Mouse (Mus musculus) CH12.LX (cell line): Measurements from ENCODE around the gene Pkmyt1. TPM values are rescaled to one million over a fixed set of nuclear protein-coding genes. Genes with fewer than 3 reads are reported as not detected.
A peak's percentile ranks its signal among the peaks of the same experiment; 100 is the strongest.

Source experiments
- DNase-seq: peaks from one replicate; pipeline ENCODE4 v3.0.0-alpha.2; 2013; ENCODE audit errors: extremely low read depth
- H3K27ac ChIP-seq: 2 replicates; pipeline ENCODE4 v1.5.1; 2012; ENCODE audit warnings: low read depth, mild to moderate bottlenecking, control low read depth, moderate library complexity; ENCODE audit not compliant: insufficient read depth
- H3K27me3 ChIP-seq: replicated peaks from 2 replicates; pipeline ENCODE3; 2012; ENCODE audit warnings: inconsistent platforms
- H3K36me3 ChIP-seq, 2 experiments: replicated peaks in 1 of 2; 2 replicates each; pipeline versions ENCODE3 to v1.6.1; 2012; ENCODE audit warnings: inconsistent platforms in 1 of 2, low read length in 1 of 2, mild to moderate bottlenecking in 1 of 2, mixed read lengths in 1 of 2, moderate library complexity in 1 of 2; ENCODE audit not compliant: control insufficient read depth in 1 of 2, insufficient read depth in 1 of 2
- H3K4me1 ChIP-seq, 2 experiments: 2 replicates each; pipeline ENCODE4 v1.6.1; 2012; ENCODE audit warnings: inconsistent platforms in 1 of 2, moderate library complexity in 1 of 2; ENCODE audit not compliant: insufficient read depth in 2 of 2, control insufficient read depth in 1 of 2
- H3K4me2 ChIP-seq: 2 replicates; pipeline ENCODE4 v1.6.1; 2012; ENCODE audit warnings: low read depth, mild to moderate bottlenecking, control low read depth; ENCODE audit not compliant: poor library complexity, insufficient read depth, severe bottlenecking
- H3K4me3 ChIP-seq, 3 experiments: fragments of 150-350 bp in 1 of 3; sonication (generic) in 1 of 3; replicated peaks in 1 of 3; 2 replicates each; pipeline versions ENCODE3 to v1.5.1; 2011 to 2012; ENCODE audit warnings: low read depth in 2 of 3, low read length in 2 of 3, mild to moderate bottlenecking in 2 of 3, moderate library complexity in 2 of 3, control low read depth in 1 of 3, improper control_type of control experiment in 1 of 3, inconsistent platforms in 1 of 3, mixed read lengths in 1 of 3; ENCODE audit not compliant: poor library complexity in 1 of 3
- H3K79me2 ChIP-seq: replicated peaks from 2 replicates; pipeline ENCODE4 v1.6.1; 2012; ENCODE audit warnings: mild to moderate bottlenecking, moderate library complexity; ENCODE audit not compliant: control insufficient read depth, poor library complexity, insufficient read depth, severe bottlenecking; ENCODE audit errors: extremely low read depth
- H3K9ac ChIP-seq: 2 replicates; pipeline ENCODE4 v1.6.1; 2012; ENCODE audit warnings: low read depth, mild to moderate bottlenecking, control low read depth, moderate library complexity; ENCODE audit not compliant: insufficient read depth
- H3K9me3 ChIP-seq: replicated peaks from 2 replicates; pipeline ENCODE3; 2012; ENCODE audit warnings: low read length, inconsistent platforms, mixed read lengths
- CTCF ChIP-seq, 2 experiments: IDR thresholded peaks in 1 of 2; conservative IDR thresholded peaks in 1 of 2; 2 replicates each; pipeline ENCODE4 v1.5.1; 2011 to 2012; ENCODE audit warnings: low read depth in 2 of 2, low read length in 2 of 2, improper control_type of control experiment in 1 of 2, inconsistent platforms in 1 of 2, mild to moderate bottlenecking in 1 of 2, moderate library complexity in 1 of 2
- EP300 ChIP-seq: IDR thresholded peaks from 2 replicates; pipeline ENCODE4 v1.6.1; 2011; ENCODE audit warnings: low read length, improper control_type of control experiment
- GABPA ChIP-seq: IDR thresholded peaks from 2 replicates; pipeline ENCODE4 v1.6.1; 2012; ENCODE audit warnings: low read depth, low read length, improper control_type of control experiment, inconsistent platforms; ENCODE audit not compliant: insufficient replicate concordance
- HCFC1 ChIP-seq: IDR thresholded peaks from 2 replicates; pipeline ENCODE4 v1.6.1; 2012; ENCODE audit warnings: low read depth, mild to moderate bottlenecking, inconsistent platforms, low read length, improper control_type of control experiment
- IRF4 ChIP-seq: IDR thresholded peaks from 2 replicates; pipeline ENCODE4 v1.6.1; 2014; ENCODE audit warnings: low read depth, mild to moderate bottlenecking, inconsistent platforms, low read length, improper control_type of control experiment
- JUN ChIP-seq: IDR thresholded peaks from 2 replicates; pipeline ENCODE4 v1.6.1; 2011; ENCODE audit warnings: low read depth, mild to moderate bottlenecking, low read length, improper control_type of control experiment, moderate library complexity; ENCODE audit not compliant: insufficient read depth
- JUND ChIP-seq: conservative IDR thresholded peaks from 2 replicates; pipeline ENCODE4 v1.6.1; 2011; ENCODE audit warnings: low read depth, low read length, improper control_type of control experiment
- MAFK ChIP-seq: IDR thresholded peaks from 2 replicates; pipeline ENCODE4 v1.6.1; 2011; ENCODE audit warnings: low read length, improper control_type of control experiment; ENCODE audit not compliant: insufficient replicate concordance
- MAX ChIP-seq: IDR thresholded peaks from 2 replicates; pipeline ENCODE4 v1.6.1; 2011; ENCODE audit warnings: low read length, improper control_type of control experiment
- MAZ ChIP-seq: IDR thresholded peaks from 2 replicates; pipeline ENCODE4 v1.6.1; 2012; ENCODE audit warnings: low read depth, mild to moderate bottlenecking, inconsistent platforms, low read length, improper control_type of control experiment, moderate library complexity
- MEF2A ChIP-seq: IDR thresholded peaks from 2 replicates; pipeline ENCODE4 v1.6.1; 2014; ENCODE audit warnings: low read depth, mild to moderate bottlenecking, inconsistent platforms, low read length, improper control_type of control experiment, borderline replicate concordance
- MXI1 ChIP-seq: IDR thresholded peaks from 2 replicates; pipeline ENCODE4 v1.6.1; 2011; ENCODE audit warnings: mild to moderate bottlenecking, low read depth, low read length, improper control_type of control experiment
- MYC ChIP-seq: IDR thresholded peaks from 2 replicates; pipeline ENCODE4 v1.6.1; 2011; ENCODE audit warnings: low read depth, mild to moderate bottlenecking, improper control_type of control experiment, low read length
- NELFE ChIP-seq: IDR thresholded peaks from 2 replicates; pipeline ENCODE4 v1.6.1; 2011; ENCODE audit warnings: low read depth, low read length, improper control_type of control experiment
- NRF1 ChIP-seq: IDR thresholded peaks from 2 replicates; pipeline ENCODE4 v1.6.1; 2014; ENCODE audit warnings: low read depth, mild to moderate bottlenecking, inconsistent platforms, low read length, improper control_type of control experiment, moderate library complexity
- PAX5 ChIP-seq: IDR thresholded peaks from 2 replicates; pipeline ENCODE4 v1.6.1; 2012; ENCODE audit warnings: low read length, inconsistent platforms, mixed read lengths
- POLR2A ChIP-seq: IDR thresholded peaks from 2 replicates; pipeline ENCODE4 v1.6.1; 2011; ENCODE audit warnings: low read depth, mild to moderate bottlenecking, improper control_type of control experiment, low read length
- RAD21 ChIP-seq: IDR thresholded peaks from 2 replicates; pipeline ENCODE4 v1.6.1; 2011; ENCODE audit warnings: low read depth, mild to moderate bottlenecking, low read length, improper control_type of control experiment, moderate library complexity
- SIN3A ChIP-seq: IDR thresholded peaks from 2 replicates; pipeline ENCODE4 v1.6.1; 2012; ENCODE audit warnings: low read length, improper control_type of control experiment, inconsistent platforms
- SMC3 ChIP-seq: IDR thresholded peaks from 2 replicates; pipeline ENCODE4 v1.6.1; 2011; ENCODE audit warnings: low read depth, low read length, improper control_type of control experiment
- TBP ChIP-seq: conservative IDR thresholded peaks from 2 replicates; pipeline ENCODE4 v1.6.1; 2011; ENCODE audit warnings: low read depth, low read length, improper control_type of control experiment
- UBTF ChIP-seq: IDR thresholded peaks from 2 replicates; pipeline ENCODE4 v1.6.1; 2012; ENCODE audit warnings: low read depth, mild to moderate bottlenecking, inconsistent platforms, low read length, improper control_type of control experiment, moderate library complexity
- USF1 ChIP-seq: IDR thresholded peaks from 2 replicates; pipeline ENCODE4 v1.6.1; 2014; ENCODE audit warnings: low read depth, mild to moderate bottlenecking, inconsistent platforms, low read length, improper control_type of control experiment
- ZC3H11A ChIP-seq: IDR thresholded peaks from 2 replicates; pipeline ENCODE4 v1.6.1; 2012; ENCODE audit warnings: low read depth, mild to moderate bottlenecking, inconsistent platforms, low read length, improper control_type of control experiment
- ZMIZ1 ChIP-seq: IDR thresholded peaks from 2 replicates; pipeline ENCODE4 v1.6.1; 2012; ENCODE audit warnings: low read depth, mild to moderate bottlenecking, inconsistent platforms, low read length, improper control_type of control experiment
- ZNF384 ChIP-seq: IDR thresholded peaks from 2 replicates; pipeline ENCODE4 v1.6.1; 2012; ENCODE audit warnings: low read depth, low read length, improper control_type of control experiment, inconsistent platforms
- dilution Hi-C: fragments of 300-500 bp; cut with MboI; formaldehyde crosslinking; loops from 2 replicates; pipeline ENCODE4 v1.14.3; 2020; ENCODE audit warnings: low sequenced_read_pairs; ENCODE audit not compliant: extremely low pct_unique_long_range_greater_than_20kb, extremely low pct_ligation_motif_present
- in situ Hi-C: fragments of 300-500 bp; cut with MboI; formaldehyde crosslinking; loops from 3 replicates; pipeline ENCODE4 v1.14.3; 2019; ENCODE audit warnings: low sequenced_read_pairs, low pct_ligation_motif_present, low pct_unique_long_range_greater_than_20kb, mixed read lengths
- polyA plus RNA-seq: library from polyadenylated mRNA; unstranded; fragments of >175 nt; gene quantifications from 2 replicates; pipeline ENCODE4 v1.2.1, GENCODE M21; 2012; ENCODE audit warnings: low read depth; ENCODE audit not compliant: insufficient read length
- total RNA-seq, 2 experiments: library from RNA; depleted of rRNA; stranded (reverse); fragments of 300-350 nt in 1 of 2; fragments of >200 nt in 1 of 2; gene quantifications; 2 replicates each; pipeline ENCODE4 v1.2.3; 2012 to 2014

The Pkmyt1 gene
- total and polyA plus RNA-seq, 3 experiments = 12.6 to 37.0 (median 25.4) TPM

DNA sequence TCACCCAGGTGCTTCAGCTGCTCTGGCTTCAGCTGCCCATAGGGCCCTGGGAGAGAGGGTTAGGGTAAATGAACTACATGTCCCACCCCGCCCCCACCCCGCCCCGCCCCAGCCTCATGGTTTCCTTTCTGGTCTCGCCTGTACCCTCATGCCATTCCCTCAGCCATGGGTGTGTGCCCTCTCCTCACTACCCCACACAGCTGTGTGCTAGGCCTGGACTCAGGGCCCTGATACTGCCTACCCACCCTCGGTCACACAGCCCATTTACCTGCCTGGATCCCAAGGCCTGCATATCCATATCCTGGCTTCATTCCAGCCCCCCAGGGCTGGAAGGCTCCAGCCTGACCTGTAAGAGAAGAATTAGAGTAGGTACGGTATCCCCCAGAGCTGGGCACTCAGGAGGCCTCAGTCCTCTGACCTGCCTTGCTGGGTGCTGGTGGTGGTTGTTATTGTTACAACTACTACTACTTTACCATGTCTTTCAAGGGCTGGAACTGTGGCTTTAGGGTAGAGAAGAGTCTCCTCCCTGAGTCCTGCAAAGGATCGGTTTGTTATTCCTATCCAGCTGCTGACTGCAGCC is 20.5 kb upstream of the Pkmyt1 start:
- H3K27ac ChIP-seq = no peak overlapping the region
- H3K9me3 ChIP-seq = no peaks in the 10 kb centered on the region
- no peak overlapping the region for H3K4me2 ChIP-seq
- dilution Hi-C loops = no loop called here
- H3K4me3 ChIP-seq = no peak overlapping the region
- H3K79me2 ChIP-seq = no peaks in the 10 kb centered on the region
- H3K4me1 ChIP-seq = no peaks in the 10 kb centered on the region
- peaks cover 81% of the 10 kb centered on the region for H3K27me3 ChIP-seq
- no peak for DNase-seq
- H3K36me3 ChIP-seq = no peaks in the 10 kb centered on the region
- TF ChIP-seq IRF4 (no peak), MXI1 (no peak), POLR2A (no peak), GABPA (no peak), MAX (no peak), TBP (no peak), UBTF (no peak), MEF2A (no peak), SMC3 (no peak), ZMIZ1 (no peak), ZNF384 (no peak), EP300 (no peak), NRF1 (no peak), JUND (no peak), MAFK (no peak), JUN (no peak), SIN3A (no peak), MYC (no peak), HCFC1 (no peak), PAX5 (no peak)
- in situ Hi-C loops = loop anchor here (5.0 kb wide), 1 partner anchor 128 kb away; no protein-coding TSS in a partner anchor
- no peak overlapping the region for H3K9ac ChIP-seq

- H3K4me3 ChIP-seq = no peak overlapping the region
- dilution Hi-C loops (no loop called here), in situ Hi-C loops (loop anchor here (5.0 kb wide), 1 partner anchor 129 kb away; no protein-coding TSS in a partner anchor)
- H3K4me1 ChIP-seq = no peaks in the 10 kb centered on the region
- DNase-seq = peak; percentile 71
- no peaks in the 10 kb centered on the region for H3K9me3 ChIP-seq
- no peaks in the 10 kb centered on the region for H3K79me2 ChIP-seq
- H3K4me2 ChIP-seq = no peak overlapping the region
- H3K27me3 ChIP-seq = peaks cover 81% of the 10 kb centered on the region
- TF ChIP-seq GABPA (no peak), ZC3H11A (peak; percentile 41; the same call in 1 of the 2 replicates), SMC3 (peak; percentile 79), MYC (no peak), CTCF (conservative IDR thresholded peaks at IDR 0.05 in 1 of 2, IDR thresholded peaks at IDR 0.05 in 1 of 2; ENCODE audit: low read depth in 2 of 2, low read length in 2 of 2) (peak; percentile 86 to 97), RAD21 (peak; percentile 90), IRF4 (no peak), MAZ (0 out of 2 replicates have a peak, but pooled peaks have one; percentile 21), NELFE (peak; percentile 38; the same call in 1 of the 2 replicates), USF1 (no peak)
- no peak overlapping the region for H3K9ac ChIP-seq
- H3K36me3 ChIP-seq = no peaks in the 10 kb centered on the region
- no peak overlapping the region for H3K27ac ChIP-seq
Observed at GRCm38 (mm10) chr17:23706212-23706611, 19.9 kb upstream of the Pkmyt1 start.
